Mouse (Mus musculus): Measurements from ENCODE around the gene Prep.

DNA sequence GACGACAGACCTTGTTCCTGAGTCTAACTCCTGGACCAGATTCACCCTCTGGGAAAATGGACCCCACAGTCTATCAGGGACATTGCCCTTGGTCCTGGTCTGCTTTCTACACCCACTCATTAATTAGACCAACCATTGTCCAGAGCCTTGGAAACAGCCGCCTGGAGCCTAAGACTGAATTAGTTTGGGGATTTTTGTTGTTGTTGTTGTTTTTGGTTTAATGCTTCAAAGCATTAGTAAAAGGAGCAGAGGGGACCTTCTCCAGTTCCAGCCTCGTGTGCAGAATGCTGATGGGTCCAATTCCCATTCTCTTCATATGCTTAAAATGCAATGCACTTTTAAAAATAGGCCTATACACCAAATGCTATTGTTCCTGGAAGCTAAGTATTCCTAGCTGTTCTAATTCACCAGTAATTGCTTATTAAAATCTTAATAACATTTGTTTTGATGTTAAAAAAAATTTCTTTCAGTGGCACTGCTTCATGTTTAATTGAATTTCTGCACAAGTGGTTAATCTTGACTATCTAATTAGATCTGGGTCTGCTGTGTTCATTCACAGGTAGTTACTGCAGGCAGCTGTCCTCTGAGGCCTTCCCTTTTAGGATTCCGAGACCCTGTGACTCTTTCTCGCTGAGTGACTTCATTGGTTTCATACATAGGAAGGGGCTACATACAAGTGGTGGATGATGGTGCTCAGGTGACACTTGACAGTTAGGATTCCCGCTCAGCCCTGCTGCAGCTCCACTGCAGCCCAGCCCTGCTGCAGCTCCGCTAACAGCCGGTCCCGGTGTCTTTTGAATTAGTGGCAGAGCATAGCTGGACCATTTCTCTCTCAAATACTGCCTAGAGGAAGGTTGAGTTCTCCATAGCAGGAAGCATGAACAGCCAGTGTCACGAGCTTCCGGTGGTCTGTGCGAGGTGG lies 85.0 kb downstream of the Prep start:
- TF ChIP-seq GATA1 (IDR thresholded peaks at IDR 0.05; ENCODE audit: borderline replicate concordance, low read length) (no peak), FLI1 (IDR thresholded peaks at IDR 0.05; ENCODE audit: low read length) (no peak)

Measured in megakaryocyte, embryonic 14.5 days (primary cell).